Mouse (Mus musculus): Measurements from ENCODE around the gene Hmox2.
"Not testable (repeated sequence)": the region's sequence is repeated elsewhere in the genome, so short reads cannot be mapped to it uniquely, and the experiment has no call there.

The Hmox2 gene

DNA sequence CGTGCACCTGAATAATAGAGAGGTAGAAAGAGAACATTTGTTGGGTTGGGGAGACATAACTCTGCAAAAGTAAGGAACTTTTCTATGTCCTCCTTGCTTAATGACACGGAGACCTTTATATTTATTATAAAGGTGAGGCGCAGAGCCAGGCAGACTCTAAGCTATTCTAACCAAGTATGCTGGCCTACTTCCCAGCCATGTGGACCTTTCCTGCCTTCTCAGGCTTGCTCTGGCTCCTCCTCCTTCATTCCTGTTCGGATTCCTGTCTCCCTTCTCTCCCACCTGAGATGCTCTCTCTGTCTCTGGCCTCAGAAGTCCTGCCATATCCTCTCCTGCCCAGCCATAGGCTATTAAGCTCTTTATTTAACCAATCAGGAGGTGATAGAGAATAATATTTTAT lies 895 bp upstream of the Hmox2 start:
- DNase-seq (ENCODE audit: low read depth): no peak

DNA sequence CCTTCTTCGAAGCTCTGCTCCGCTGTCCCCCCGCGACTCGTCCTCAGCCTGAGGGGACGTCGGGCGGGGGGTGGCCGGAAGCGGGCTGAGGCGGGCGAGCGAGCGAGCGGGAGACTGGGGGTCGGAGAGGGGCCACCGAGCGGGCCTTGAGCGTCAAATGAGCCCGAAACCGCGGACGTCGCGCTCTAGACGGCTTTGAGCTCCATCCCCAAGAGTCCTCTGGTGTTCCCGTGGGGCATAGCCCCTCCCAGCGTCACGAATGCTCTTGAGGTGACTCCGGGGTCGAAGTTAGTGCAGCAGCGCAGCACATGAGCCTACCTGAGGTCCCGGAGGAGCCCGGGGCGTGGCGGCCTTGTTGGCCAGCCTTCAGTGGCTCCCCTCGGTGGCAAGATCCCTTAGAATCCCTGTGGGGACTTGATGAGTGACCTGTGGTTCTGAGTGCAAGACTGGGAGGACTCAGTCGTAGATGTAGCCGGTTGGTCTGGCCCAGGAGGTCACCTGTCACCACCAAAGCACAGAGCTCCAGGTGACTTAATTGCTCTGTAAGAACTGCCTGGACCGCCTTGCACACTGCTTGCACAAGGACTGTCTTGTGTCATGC lies 467 bp downstream of the Hmox2 start:
- DNase-seq (ENCODE audit: low read depth): no peak

DNA sequence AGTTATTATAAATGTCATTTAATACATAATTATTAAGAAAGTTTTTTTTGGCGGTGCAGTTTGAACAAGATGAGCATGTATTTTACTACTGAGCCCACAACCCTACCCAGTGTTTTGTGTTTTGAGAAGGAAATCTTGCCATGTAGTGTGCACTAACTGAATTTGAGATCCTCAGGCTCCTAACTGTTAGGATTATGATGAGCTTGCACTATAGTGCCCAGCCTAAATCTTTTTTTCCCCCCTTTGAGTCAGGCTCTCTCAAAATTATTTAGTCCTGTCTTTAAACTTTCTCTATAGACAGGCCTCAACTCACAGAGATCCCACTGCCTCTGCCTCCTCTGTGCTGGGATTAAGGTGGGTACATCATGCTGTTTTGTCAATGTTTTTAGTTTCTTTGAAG lies 1.4 kb downstream of the Hmox2 start:
- DNase-seq (ENCODE audit: low read depth): no peak

DNA sequence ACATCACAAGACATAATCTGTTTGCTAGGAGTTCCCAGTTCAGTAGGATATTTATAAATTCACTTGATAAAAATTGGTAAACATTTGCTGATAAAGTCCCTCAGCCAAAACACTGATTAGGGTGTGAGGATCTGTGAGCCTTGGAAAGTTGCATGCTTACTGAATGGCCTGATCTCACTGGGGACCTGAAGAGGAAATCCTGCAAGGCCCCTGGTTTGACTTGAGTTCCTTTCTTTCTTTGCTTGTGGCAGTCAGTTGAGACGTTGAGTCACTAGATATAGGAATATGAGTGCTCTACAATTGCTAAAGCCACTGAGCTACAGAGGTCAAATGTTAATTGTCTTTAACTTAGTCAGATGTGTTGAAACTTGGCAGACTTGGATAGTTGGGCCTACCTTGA lies 1.8 kb downstream of the Hmox2 start:
- no peak for DNase-seq (ENCODE audit: low read depth)

DNA sequence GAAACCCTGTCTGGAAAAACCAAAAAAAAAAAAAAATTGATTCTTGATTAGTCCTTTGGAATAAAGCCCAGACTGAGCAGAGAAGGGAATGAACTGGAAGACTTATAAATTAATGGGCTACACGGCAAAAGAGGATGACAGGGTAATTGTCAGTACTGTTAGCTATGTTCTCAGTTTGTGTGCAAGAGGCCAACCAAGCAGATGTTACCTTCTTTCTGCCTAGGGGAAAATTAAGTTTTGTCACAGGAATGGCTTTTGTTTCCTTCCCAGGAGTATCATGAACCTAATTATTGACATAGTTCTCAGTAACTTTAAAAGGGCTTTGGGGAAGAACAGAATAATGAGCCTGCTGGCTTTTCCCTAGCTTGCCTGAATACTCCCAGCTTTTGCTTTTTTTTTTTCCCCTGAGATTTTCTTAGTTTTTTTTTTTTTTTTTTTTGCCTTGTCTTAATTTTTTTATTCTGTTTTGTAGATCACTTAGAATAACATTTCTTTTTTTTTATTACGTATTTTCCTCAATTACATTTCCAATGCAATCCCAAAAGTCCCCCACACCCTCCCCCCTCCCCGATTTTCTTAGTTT lies 4.7 kb downstream of the Hmox2 start:
- no peak for DNase-seq (ENCODE audit: low read depth)

DNA sequence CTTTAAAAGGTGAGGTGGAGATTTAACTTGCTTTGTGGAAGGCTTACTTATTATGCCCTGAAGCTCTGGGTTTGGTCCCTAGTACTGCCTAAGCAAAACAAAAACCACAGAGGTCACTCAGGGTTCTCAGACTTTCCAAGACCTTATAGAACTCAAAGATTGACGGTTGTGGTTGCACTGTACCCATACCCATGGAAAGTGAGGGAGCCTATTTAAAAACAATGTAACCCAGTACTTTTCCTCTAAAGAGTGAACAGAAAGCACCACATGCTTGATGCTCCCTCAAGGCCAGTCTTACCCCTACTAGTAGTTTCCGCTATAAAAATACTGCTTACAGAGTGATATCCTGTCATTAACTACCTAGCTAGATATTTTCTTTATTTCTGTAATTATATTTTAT lies 10.1 kb downstream of the Hmox2 start:
- no peak for DNase-seq (ENCODE audit: low read depth)

DNA sequence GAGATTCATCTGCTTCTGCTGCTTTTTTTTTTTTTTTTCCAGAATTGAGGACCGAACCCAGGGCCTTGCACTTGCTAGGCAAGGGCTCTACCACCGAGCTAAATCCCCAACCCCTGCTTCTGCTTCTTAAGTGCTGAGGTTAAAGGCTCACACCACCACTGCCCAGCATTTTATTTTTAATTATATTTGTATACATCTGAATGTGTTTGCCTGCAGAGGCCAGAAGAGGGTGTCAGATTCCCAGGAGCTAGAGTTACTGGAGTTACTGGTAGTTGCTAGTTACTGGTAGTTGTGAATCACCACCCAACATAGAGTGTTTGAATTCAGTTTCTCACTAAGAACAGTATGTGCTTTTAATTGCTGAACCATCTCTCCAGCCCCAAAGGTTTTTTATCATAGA lies 13.8 kb downstream of the Hmox2 start:
- DNase-seq (ENCODE audit: low read depth): no peak

DNA sequence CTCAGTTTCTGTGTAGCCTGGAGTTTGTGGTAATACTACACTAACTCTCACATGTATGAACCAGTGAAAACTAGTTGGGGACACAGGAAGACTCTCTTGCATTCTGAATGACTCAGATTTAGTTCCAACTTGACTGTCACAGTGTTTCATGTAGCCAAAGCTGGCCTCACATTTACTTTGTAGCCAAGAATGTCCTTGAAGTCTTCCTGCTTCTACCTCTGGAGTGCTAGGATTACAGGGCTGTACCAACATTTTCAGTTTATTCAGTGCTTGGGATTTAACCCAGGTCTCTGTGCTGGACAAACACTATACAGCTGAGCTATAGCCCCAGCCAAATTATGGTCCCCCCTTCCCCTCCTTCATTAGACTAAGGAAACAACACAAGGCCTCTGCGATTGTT lies 16.0 kb downstream of the Hmox2 start:
- no peak for DNase-seq (ENCODE audit: low read depth)

DNA sequence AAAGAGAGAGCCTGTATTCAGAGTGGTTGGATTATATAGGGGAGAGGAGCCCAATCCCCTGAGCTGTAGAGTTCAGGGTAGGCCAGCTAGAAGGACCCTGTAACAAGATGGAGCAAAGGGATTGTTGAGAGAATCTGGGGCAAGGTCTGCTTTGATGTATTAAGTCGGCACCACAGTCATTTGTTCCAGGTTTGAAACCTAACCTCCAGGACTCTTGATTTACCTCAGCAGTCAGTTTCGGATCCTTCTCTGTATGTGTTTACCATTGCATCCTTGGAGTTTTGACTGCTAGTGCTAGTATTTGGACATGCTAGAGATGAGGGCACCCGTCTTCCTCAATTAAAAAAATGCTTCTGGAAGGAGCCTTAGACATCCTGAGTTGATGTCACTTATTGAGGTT lies 26.0 kb downstream of the Hmox2 start:
- no peak for DNase-seq (ENCODE audit: low read depth)

DNA sequence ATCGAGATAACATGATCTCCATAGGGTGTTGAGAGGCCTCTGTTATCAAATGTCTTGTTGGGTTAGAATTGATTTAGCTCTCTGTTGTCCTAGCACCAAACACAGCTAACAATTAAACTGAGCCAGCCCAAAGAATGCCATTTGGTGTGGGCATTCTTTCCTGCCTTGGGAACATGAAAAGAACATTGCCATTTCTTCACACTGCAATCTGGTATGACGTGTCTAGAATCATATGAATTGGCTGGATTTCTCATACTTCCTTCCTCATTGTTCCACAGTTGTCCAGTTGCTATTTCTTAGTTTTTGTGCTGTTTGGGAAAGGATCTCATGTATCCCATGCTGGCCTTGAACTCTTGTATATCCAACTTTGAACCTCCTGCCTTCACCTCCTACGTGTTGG lies 27.9 kb downstream of the Hmox2 start:
- DNase-seq (ENCODE audit: low read depth): no peak

DNA sequence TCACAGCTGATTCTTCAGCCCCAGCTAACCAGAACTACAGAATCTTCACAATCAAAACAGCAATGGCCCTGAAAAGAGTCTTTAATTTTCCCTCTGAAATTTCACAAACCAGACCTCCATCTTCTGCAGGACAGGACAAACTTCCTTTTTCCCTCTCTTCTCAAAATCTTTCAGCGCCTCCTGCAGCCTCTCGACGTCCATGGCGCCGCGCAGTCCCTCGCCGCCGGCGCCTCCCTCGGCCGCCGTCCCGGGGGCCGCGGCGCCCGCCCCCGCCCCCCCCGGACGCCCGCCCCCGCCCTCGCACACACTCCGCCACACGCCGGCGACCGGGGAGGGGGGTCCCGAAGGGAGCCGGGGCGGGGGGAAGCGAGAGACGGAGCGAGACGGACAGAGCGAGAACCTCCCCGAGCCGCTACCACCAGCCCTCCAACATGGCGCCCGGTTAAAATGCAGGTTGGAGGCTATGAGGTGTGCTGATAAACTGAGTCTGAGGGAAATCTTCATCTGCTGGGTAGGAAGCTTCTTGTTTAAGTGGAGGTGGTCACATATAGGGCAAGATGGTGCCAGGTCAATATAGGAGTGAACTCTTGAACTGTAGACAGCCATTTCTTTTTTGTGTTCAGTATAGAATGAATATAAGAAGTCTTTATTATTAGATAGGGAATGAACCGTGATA lies 30.6 kb downstream of the Hmox2 start:
- not testable (repeated sequence) for DNase-seq (ENCODE audit: low read depth)

DNA sequence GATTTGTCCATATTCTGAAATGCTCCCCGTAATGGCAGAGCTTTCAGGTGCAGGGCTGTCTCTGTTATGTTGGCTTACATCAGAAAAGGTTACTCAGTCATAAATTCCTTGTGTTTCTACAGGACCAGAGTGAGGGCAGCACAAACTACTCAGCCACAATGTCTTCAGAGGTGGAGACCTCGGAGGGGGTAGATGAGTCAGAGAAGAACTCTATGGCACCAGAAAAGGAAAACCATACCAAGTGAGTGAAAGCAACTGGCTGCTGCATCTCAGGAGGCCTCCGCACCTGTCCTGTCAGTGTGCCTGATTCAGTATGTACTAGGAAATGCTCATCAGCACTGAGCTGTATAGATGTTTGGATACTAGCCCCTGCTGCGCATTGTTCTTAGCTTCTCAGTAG lies 36.3 kb downstream of the Hmox2 start:
- no peak for DNase-seq (ENCODE audit: low read depth)

DNA sequence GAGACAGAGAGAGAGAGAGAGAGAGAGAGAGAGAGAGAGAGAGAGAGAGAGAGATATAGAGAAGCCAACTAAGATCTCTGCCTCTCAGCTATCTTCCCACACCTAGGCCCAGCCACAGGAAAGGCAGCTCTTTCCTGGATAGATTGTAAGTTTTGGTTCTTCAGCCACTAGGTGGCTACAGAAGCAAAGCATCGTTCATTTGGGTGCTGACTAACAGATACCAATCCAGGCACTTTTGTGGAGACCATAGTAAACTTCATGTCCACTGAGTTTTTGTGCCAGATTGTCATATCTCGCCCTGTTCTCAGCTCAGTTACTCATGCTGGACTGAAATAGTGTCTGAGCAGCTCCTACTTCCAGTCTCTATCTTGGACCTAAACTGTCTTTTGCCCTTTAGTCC lies 37.1 kb downstream of the Hmox2 start:
- DNase-seq (ENCODE audit: low read depth): peak; percentile 46

DNA sequence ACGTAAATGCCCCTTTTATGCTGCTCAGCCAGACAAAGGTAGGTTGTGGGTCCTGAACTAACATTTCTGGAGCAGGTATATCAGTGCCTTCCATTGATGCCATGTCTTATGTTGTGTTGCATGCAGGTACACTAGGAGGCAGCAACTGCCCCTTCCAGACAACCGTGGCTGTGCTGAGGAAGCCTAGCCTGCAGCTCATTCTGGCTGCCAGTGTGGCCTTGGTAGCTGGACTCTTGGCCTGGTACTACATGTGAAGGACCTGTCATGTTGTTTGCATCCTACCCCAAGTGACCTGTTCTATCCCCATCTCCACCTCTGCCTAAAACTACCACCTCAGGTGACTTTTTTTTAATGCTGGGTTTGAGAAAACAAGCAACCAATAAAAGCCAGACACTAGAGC lies 39.7 kb downstream of the Hmox2 start:
- DNase-seq (ENCODE audit: low read depth): no peak

DNA sequence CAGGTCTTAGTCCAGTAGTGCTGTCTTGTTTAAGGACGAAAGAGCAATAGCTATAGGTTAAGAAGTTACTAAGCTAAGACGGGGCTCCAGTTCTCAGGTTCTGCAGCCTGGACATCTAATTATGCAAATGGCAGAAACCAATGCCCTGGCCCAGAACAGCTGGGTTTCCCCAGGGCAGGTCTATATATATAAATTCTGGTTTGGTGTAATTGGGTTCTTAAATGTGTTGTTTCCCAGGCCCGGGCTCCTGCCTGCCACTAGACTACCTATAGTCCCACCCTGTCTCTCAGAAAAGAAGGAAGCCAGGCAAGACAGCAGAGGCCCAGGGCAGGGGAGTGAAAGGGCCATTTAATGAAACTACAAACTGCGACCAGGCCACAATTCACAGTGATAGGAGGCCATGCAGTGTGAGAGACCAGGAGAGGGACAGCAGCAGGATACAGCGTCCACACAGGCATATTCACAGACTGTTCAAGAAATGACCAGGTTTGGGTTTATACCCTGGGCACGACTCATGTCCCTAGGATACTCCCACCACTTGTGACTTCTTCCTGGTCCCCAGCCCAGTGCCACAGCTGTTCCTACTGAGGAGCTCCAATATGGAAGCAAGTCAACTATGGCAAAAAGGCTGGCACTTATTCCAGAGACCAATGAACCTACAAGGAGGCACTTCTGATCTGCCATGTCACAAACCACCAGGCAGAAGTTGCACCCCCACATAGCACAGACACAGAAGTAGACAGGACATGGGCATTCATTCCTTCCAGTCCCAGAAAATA lies 41.0 kb downstream of the Hmox2 start:
- DNase-seq (ENCODE audit: low read depth): no peak

DNA sequence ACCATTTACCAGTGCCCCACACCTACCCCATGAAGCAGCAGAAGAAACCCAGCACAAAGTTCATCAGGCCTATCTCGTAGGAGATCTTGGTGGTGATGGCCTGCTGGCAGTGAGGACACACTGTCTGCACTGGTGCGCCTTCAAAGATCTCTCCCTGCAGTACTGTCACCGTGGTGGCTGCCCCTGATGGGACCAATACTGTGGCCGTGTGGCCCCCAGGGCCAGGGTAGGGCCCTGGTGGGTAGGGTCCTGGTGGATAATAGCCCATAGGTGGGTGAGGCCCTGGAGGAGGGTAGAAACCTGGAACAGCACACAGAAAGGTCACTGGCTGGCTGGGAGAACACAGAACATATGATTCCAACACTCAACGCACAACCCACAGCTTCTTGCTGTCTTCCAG lies 42.6 kb downstream of the Hmox2 start:
- no peak for DNase-seq (ENCODE audit: low read depth)

DNA sequence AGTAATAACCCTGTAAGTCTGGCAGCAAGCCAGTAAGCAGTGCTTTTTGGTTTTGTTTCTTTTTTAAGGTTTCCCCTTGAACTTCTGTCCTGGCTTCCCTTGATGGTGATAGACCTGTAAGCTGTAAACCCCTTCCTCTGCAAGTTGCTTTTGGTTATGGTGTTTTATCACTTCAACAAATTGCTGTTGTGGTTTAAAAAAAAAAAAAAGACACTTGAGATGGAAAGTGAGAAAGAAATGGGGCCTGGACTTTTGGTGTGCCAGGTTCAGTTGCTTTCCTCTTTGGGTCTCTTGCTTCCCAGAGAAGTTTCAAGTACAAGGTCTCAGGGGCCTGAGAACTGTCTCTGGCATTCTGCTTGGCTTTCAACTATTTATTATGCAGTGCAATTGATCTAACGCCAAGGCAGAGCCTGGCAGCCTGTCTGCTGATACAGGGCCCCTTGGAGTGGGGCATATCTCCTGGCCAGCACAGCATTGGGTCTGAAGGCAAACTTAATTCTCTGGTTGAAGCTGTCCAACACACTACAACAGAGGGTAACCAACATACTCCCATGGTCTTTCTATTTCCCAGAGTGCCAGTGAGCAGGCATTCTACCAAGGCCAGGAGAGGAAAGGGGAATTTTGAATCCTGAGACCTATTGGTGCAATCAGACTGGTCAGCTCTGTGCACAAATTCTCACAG lies 47.3 kb downstream of the Hmox2 start:
- no peak for DNase-seq (ENCODE audit: low read depth)

DNA sequence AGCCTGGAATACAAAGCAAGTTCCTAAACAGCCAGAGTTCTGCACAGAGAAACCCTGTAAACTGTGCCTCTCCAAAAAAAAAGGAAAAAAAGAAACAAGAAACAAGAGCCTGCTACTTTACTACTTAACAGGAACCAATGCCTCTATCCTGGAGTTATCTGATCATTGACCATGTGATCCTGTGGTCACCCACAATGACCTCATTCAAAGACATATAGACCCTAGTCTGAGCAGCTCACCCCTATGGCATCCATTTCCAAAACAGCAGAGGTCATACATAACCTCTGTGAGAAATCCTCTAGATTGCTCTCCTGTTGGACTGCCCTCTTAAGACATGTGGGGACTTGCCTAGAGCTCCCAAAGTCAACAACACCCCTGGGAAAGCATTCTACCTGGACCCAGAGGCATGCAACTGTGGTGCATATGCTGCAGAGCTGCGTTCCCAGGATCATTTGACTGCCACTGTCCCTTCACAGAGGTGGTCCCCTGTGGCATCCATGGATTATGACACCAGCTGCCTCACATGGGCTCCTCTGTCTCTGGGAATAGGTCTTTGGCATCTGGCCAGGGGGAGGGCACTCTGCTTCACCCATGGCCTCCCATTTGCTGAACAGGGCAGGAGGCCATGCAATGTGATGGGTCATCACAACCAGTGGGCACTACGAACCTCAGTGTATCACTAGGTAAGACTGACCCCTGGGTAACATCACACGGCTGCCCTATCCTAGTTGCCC lies 51.2 kb downstream of the Hmox2 start:
- DNase-seq (ENCODE audit: low read depth): no peak

DNA sequence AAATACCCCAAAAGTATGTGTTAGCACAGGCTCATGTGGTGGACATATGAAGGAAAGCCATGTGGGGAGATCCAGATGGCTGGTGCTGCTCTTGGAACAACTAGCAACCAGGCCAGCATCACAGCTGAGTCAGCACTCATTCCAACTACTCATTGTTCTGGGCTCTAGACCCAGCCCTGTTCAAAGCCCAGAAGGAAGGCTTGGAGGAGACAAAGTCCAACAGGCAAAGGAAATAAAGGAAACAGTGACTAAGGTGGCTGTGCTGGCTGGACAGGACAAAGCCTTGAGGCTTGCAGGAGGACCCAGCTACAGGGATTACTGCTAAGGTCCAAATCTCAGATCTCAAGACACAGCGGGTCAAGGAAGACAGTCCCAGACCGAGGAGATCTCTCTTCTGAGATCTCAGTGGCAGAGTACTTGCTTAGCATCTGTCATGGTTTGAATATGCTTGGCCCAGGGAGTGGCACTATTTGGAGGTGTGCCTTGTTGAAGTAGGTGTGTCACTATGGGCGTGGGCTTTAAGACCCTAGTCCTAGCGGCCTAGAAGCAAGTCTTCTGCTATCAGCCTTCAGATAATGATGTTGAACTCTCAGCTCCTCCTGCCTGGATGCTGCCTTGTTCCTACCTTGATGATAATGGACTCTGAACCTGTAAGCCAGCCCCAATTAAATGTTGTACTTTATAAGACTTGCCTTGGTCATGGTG lies 51.9 kb downstream of the Hmox2 start:
- no peak for DNase-seq (ENCODE audit: low read depth)

DNA sequence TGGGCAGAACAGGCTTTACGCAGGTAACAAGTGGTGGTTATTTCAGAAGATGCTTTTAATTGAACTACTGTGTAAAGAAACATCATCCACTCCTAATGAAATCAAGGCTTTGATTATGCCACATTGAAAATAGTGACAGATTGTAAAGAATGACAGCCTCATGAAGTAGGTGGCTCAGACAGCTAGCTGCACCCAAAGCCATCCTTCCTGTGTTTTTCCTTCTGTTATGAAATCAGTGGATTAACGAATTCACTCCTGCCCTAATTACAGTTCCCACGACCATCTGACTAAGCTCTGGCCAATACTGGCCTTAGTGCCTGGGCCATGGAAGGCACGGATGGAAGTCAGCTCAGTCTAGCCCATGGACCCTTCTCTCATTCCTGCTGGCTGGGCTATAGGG lies 52.8 kb downstream of the Hmox2 start:
- DNase-seq (ENCODE audit: low read depth): no peak

DNA sequence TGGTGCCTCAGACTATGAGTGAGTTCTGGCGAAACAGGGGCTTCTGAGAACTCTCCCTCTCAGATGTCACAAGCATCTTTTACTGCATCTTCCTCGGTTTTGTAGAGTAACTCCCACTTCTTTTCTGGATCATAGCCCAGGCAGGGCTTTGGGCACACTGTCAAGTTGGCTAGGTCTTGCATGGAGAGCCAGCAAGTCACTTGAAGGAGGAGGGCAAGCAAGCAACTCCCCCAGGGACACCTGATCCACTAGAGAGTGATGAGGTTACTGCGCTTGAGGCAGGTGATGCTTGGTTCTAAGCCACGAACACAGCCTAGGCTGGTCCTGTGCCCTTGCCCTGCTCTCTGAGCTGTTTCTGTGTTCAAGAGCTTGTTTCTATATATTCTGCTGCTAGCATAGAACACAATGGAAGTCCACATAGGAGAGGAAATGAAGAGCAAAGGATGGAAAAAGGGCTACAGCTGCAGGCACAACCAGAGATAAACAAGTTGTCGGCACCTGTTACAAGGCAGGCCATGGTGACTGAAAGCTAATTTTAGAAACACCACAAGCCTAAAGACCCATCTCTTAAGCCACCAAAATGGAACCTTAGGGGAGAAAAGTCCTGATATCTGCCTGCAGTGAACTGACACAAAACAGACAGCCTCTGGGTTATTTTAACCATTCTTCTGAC lies 55.5 kb downstream of the Hmox2 start:
- no peak for DNase-seq (ENCODE audit: low read depth)
